Mouse (Mus musculus): ENCODE results near the gene Cdh13. TPM values are rescaled to one million over a fixed set of nuclear protein-coding genes. Genes with fewer than 3 reads are reported as not detected.
A peak's percentile ranks its signal among the peaks of the same experiment; 100 is the strongest.
"Not testable (repeated sequence)": the region's sequence is repeated elsewhere in the genome, so short reads cannot be mapped to it uniquely, and the experiment has no call there.

Gene Cdh13
- total RNA-seq, 2 experiments from 2014 or later: 40.7 to 43.8 TPM

GRCm38 (mm10) chr8:118665081-118665480 lies 381.5 kb downstream of the Cdh13 start:
- no peak for DNase-seq (ENCODE audit: low spot score in 2 of 2)

GRCm38 (mm10) chr8:118667736-118668135 lies 384.2 kb downstream of the Cdh13 start:
- DNase-seq (ENCODE audit: low spot score in 2 of 2): peak; percentile 18 to 20

DNA sequence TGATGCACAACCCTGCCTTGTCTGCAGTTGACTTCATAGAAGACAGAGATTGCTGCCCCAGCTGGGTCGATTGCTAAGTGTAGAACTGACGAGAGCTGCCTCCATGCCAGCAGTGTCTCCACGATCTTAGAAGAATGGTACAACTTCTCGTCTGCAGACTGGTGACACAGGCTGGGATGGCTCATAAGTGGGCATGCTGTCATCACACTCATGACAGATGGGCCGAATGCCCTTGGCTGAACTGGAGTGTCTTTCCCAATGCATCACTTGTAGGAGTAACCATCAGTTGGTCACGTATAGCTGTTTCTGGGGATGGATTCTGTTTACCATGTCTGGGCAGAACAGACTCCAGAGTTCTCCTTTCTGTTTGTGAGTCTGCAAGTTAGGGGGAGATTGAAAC lies 392.7 kb downstream of the Cdh13 start:
- no peak for DNase-seq (ENCODE audit: low spot score in 2 of 2)

- DNase-seq (ENCODE audit: low spot score in 2 of 2): no peak
Observed at GRCm38 (mm10) chr8:118679347-118679746, 395.8 kb downstream of the Cdh13 start.

- DNase-seq (ENCODE audit: low spot score in 2 of 2): no peak
Observed at GRCm38 (mm10) chr8:118683386-118683785, 399.9 kb downstream of the Cdh13 start.

DNA sequence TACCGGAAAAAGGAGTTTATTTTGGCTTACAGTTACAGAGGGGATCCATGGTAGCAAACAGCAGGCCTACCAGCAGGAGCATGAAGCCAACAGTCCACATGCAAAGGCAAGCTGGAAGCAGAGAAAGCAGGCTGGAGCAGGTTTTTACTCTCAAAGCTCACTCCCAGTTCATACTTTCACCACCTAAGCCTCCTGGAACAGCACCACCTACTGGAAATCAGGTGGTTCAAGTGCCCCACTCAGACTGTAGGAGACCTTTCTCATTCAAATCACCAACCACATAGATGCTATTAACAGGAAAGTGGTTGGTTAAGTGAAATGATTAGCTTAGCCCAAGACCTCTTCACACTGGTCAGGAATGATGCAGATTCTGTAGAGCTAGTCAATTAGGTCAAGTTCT lies 402.3 kb downstream of the Cdh13 start:
- DNase-seq (ENCODE audit: low spot score in 2 of 2): no peak

- no peak for DNase-seq (ENCODE audit: low spot score in 2 of 2)
Observed at GRCm38 (mm10) chr8:118689849-118690248, 406.3 kb downstream of the Cdh13 start.

GRCm38 (mm10) chr8:118701312-118701880 lies 417.9 kb downstream of the Cdh13 start:
- no peak for DNase-seq (ENCODE audit: low spot score in 2 of 2)

DNA sequence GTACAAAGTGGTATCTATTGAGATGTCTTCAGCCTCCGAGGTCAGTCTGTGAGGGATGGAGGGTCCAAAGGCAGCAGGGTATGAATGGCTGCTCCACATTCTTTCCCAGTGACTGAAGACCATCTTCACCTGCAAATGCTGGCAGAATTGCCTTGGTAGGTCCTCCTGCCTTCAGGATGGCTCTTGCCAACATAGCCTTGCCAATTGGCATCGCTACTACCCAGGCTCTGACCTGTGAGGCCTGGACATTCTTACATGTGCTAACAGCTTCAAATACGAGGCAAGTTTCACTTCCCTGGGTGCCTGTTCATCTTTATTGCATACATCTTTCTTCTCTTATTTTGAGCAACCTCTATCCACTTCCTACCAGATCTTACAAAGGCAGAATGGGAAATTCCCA lies 425.8 kb downstream of the Cdh13 start:
- no peak for DNase-seq (ENCODE audit: low spot score in 2 of 2)

GRCm38 (mm10) chr8:118711631-118712030 lies 428.1 kb downstream of the Cdh13 start:
- DNase-seq (ENCODE audit: low spot score in 2 of 2): no peak

GRCm38 (mm10) chr8:118713111-118713510 lies 429.6 kb downstream of the Cdh13 start:
- no peak for DNase-seq (ENCODE audit: low spot score in 2 of 2)

DNA sequence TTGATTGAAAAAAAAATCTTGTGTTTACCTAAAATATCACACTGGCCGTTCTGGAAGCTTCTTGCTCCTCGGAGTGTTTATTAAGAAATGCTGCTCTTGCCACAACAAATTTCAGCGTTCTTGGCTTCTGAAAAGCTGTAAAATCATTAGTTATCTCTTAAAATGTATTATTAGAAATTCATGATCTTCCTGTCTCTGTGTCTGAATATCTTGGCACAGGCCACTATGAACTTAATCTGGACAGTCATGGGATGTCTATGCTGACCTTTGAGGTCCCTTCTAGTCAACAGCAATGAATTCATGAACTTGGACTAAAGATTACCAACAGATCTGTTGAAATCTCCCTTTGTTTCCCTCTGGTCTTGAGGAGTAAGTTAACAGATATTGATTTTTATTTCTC lies 430.1 kb downstream of the Cdh13 start:
- no peak for DNase-seq (ENCODE audit: low spot score in 2 of 2)

- DNase-seq (ENCODE audit: low spot score in 2 of 2): no peak
Observed at GRCm38 (mm10) chr8:118722896-118723295, 439.4 kb downstream of the Cdh13 start.

DNA sequence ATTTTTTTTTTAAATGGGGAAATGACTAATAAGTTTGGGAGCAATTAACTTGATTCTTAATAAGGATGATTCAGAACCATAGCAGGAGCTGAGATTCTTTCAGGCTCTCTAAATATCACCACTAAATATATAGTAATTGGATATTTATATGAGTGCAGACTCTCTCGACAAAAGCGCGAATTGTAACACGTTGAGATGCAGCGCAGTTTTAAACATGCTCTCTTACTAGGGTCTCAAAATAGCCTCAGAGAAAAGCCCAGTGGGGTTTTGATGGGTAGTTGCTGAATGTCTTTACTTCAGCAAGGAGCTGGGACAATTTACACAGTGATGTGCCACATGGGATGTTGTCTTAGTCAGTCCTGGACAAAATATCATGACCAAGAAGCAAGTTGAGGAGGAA lies 442.1 kb downstream of the Cdh13 start:
- no peak for DNase-seq (ENCODE audit: low spot score in 2 of 2)

- DNase-seq (ENCODE audit: low spot score in 2 of 2): no peak
Observed at GRCm38 (mm10) chr8:118741781-118742180, 458.2 kb downstream of the Cdh13 start.

DNA sequence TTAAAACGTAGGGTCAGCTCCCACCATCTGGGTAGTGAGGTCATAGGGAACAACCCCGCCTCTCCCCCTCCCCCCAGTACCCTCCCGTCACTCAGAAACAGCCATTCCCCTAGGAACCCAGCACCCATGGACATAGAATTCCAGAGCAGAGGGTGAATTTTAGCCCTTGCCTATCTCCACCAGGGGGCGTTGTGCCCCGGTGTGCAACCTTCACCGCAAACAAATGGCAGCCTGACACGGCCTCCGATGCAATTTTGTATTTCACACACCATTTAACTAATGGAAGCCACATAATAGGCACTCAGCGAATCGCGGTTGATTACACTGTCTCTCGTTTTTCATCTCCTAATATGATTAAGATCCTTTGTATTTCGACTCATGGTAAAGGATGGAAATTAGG lies 461.5 kb downstream of the Cdh13 start:
- no peak for DNase-seq (ENCODE audit: low spot score in 2 of 2)

- no peak for DNase-seq (ENCODE audit: low spot score in 2 of 2)
Observed at GRCm38 (mm10) chr8:118748041-118748604, 464.6 kb downstream of the Cdh13 start.

DNA sequence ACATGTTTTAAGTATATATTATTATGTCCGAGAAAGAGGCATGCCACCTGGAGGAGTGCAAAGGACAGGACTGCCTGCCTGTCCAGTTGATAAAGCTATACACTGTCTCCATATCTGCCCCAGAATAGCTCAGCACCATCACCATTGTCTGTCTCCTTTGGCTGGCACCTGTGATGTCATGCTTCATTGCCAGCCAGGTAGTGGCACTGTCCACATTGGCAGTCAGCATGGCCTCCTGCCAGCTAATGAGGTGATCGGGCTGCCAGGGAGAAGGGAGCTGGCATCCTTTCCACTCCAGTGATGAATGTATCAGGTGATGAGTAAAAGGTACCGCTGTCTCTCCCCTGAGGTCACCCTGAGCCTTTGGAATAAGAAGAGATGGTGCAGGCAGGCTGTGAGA lies 465.7 kb downstream of the Cdh13 start:
- no peak for DNase-seq (ENCODE audit: low spot score in 2 of 2)

DNA sequence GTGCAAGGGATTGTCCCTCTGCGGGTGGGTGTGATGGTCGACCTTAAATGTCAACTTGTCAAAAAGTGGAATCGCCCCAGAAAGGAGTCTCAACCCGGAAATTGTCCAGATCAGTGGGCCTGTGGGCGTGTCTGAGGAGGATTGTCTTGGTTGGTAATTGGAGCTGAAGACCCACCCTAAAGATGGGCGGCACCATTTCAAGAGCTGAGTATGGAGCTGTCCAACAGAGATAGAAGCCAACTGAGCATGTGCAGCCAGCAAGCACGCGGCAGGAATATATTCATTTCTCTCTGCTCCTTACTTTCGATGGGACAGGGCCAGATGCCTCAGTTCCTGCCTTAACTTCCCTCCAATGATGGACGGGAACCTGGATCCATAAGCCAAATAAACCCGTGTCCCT lies 466.3 kb downstream of the Cdh13 start:
- DNase-seq (ENCODE audit: low spot score in 2 of 2): no peak

DNA sequence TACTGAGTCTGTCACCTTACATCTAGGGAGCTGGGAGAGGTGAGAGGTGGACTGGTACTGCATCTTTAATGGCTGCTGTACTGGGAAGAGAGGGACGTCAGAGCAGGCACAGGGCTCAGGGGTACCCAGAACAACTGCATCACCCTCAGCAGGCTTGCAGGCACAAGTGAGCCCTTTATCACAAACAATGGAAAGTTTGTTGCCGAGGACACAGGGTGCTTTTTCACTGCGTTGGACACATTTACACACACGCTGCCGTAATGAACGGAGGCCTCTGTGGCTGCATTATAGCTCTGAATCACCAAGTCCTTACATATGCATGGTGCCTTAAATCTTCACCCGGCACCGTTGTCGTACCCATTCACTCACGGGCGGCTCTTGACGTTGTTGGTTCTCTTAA lies 470.2 kb downstream of the Cdh13 start:
- peak in 1 of 2 experiments; percentile 59 for DNase-seq (ENCODE audit: low spot score in 2 of 2)

DNA sequence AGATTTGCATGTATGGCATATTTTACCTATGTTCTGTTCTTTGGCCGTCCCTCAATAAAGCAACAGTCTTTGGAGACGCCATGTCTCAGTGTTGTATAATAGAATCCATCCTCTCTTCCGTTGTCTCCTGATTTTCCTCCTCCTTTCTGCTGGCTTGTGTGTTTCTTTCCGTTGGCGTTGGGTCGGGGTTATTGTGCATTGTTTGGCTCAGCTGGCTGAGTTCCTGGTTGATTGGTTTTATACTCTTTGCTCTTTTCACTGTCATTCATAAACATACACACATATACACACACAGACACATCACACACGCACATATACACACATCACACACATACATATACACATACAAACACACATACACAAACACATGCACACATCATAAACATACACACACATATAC lies 470.6 kb downstream of the Cdh13 start:
- peak in 1 of 2 experiments; percentile 23 for DNase-seq (ENCODE audit: low spot score in 2 of 2)

GRCm38 (mm10) chr8:118777507-118777906 lies 494.0 kb downstream of the Cdh13 start:
- DNase-seq (ENCODE audit: low spot score in 2 of 2): not testable (repeated sequence)

DNA sequence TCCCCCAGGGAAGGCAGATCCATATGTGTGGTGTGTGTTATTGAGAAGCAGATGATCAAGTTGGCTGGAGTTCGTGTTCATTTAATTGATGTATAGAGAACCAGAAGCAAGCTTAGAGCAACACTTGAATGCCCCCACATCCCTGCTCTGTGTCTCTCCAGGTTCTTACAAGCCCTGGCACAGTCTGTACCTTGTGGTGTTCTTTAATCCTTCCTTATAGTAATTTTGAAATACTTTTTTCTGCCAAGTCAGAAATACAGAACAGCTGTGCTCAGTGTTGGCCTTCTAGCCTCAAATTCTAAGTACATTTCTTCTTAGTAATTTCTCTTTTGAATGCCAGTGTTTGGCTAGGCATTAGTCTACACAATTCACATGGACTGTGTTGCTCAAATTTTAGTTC lies 494.8 kb downstream of the Cdh13 start:
- DNase-seq (ENCODE audit: low spot score in 2 of 2): peak in 1 of 2 experiments; percentile 9

Measured in layer of hippocampus, adult 18-20 months (tissue).